Mouse (Mus musculus): ENCODE data around the gene Lgr6.

Gene Lgr6

GRCm38 (mm10) chr1:135009833-135010232 lies 95.2 kb downstream of the Lgr6 start:
- DNase-seq: no peak

DNA sequence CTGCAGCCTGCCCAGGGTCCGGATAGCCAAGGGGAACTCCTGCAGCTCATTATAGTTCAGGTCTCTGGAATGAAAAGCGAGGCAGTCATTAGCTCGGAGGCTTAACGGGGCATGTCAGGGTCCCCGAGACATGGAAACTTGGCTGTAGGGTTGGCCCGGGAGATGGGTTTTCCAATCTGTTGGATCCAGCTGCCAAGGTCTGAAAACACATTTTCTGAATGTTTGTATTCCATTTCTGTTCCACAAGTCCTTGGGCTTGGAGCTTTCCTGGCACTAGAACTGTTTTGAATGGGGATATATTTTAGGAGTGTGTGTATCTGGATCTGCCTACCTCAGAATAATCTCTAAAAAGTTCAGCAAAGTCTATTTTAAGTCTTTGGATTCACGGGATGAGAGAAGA lies 99.4 kb downstream of the Lgr6 start:
- DNase-seq: no peak

DNA sequence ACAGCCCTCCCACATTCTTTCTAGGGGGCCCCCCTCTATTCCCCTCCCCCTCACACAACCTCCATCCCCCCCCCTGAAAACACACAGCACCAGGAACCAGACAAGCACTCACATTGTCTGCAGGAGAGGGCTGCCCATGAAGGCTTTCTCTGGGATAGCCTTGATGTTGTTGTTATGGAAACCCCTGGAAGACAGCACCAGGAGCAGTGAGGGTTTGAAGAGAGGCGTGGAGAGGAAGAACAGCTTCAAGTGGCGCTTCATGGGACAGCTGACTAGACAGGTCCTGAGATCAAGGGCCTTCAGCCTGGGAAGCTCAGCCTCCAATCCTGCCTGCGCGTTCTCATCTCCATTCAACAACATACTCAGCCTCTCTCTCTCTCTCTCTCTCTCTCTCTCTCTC lies 101.7 kb downstream of the Lgr6 start:
- no peak for DNase-seq

GRCm38 (mm10) chr1:135000527-135000926 lies 104.5 kb downstream of the Lgr6 start:
- no peak for DNase-seq

DNA sequence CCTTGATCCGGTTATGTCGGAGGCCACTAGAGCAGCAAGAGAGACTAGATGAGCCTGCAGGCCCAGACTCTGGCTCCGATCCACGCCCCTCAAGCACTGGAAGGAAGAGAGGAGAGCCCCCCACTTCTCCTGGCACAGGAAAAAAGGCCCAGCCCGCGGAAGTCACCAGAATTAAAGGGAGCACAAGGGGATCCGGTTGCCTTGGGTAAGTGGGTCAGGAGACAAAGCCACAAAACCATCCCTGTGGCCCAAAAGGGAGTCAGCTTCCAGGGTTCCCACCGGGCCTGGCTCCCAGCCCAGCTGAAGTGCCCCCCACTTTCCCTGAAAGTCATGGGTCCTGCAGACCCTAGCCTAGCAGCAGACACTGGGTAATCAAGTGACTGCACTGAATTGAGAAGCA lies 106.8 kb downstream of the Lgr6 start:
- DNase-seq: peak; percentile 15

- DNase-seq: no peak
Measured at GRCm38 (mm10) chr1:134997568-134997967, 107.5 kb downstream of the Lgr6 start.

- no peak for DNase-seq
Measured at GRCm38 (mm10) chr1:134996471-134996870, 108.6 kb downstream of the Lgr6 start.

DNA sequence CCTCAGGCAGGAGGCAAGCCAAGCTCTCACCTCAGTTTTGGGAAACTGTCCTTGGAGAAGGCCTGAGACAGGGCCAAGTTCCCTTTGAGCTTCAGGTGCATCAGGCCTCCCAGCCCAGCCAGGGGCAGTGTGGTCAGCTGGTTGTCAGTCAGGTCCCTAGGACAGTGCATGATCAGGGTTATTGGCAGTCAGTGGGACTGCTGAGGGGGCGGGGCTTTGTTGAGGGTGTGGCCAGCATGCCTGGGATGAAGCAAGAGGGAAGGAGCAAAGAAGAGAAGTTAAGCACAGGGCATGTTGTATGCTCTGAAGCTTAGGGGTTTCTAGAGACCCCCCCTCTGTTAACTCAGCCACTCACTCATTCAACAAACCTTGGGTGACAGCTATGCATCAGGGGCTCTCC lies 109.1 kb downstream of the Lgr6 start:
- DNase-seq: no peak

GRCm38 (mm10) chr1:134995437-134995836 lies 109.6 kb downstream of the Lgr6 start:
- no peak for DNase-seq

- no peak for DNase-seq
Measured at GRCm38 (mm10) chr1:134994739-134995138, 110.3 kb downstream of the Lgr6 start.

DNA sequence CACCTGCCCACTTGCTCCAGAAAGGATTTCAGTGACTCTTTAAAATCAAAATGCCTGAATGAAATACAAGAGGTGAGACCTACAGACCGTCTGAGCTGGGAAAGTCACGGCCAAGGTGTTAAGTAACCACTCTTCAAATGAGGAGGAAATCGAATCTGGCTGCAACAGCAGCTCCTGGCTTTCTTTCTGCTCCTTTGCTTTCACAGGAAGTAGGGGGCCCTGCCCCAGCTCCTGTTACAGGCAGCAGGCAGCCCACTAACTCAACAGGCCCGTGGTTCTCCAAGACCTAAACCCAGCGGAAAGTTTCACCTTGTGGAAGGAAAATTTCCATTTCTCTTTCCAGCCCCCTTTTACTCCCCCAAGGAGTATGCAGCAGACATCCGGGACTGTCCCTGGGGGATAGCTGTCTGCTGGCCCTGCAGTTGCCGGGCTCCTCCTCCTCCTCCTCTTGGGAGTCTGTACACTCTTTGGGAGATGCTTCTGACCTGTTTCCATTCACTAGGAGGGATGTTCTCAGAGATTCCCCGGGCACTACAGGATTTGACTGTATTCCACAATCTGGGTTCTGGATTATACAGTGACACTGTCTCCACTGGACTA lies 112.9 kb downstream of the Lgr6 start:
- no peak for DNase-seq

- peak; percentile 83 for DNase-seq
Measured at GRCm38 (mm10) chr1:134989372-134989771, 115.7 kb downstream of the Lgr6 start.

GRCm38 (mm10) chr1:134987962-134988341 lies 117.1 kb downstream of the Lgr6 start:
- DNase-seq: no peak

- DNase-seq: peak; percentile 61
Measured at GRCm38 (mm10) chr1:134987173-134987961, 117.7 kb downstream of the Lgr6 start.

DNA sequence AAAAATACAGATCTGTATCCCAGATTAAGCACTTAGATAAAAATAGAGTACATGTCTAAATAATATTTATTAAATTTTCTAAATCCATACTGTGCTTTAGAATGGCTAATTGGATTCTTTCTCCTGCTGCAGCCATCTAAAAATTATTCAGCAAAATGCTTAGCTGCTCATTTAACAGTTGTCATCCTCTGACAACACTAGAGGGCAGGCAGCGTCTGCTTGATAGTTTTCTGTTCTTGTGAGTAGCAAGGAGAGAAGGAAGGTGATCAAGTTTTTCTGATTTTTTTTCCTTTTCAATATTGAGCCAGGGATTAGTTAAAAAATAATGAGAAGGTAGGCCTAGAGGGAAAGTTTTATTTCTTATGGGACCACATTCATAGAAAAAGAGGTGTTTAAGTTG lies 132.2 kb downstream of the Lgr6 start:
- no peak for DNase-seq

DNA sequence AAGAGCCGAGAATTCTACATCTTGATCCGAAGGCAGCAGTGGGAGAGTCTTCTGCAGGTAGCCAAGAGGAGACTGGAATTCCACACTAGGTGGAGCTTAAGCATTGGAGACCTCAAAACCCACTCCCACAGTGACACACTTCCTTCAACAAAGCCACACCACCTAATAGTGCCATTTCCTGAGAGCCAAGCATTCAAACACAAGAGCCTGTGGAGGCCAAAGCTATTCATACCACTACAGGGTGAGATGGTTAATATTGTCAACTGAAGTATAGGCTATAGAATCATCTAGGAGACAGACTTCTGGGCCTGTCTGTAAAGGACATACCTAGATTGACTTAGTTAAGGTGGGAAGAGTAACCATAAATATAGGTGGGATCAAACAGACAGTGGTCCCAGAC lies 139.6 kb downstream of the Lgr6 start:
- no peak for DNase-seq

GRCm38 (mm10) chr1:134962821-134963220 lies 142.3 kb downstream of the Lgr6 start:
- DNase-seq: peak; percentile 41

DNA sequence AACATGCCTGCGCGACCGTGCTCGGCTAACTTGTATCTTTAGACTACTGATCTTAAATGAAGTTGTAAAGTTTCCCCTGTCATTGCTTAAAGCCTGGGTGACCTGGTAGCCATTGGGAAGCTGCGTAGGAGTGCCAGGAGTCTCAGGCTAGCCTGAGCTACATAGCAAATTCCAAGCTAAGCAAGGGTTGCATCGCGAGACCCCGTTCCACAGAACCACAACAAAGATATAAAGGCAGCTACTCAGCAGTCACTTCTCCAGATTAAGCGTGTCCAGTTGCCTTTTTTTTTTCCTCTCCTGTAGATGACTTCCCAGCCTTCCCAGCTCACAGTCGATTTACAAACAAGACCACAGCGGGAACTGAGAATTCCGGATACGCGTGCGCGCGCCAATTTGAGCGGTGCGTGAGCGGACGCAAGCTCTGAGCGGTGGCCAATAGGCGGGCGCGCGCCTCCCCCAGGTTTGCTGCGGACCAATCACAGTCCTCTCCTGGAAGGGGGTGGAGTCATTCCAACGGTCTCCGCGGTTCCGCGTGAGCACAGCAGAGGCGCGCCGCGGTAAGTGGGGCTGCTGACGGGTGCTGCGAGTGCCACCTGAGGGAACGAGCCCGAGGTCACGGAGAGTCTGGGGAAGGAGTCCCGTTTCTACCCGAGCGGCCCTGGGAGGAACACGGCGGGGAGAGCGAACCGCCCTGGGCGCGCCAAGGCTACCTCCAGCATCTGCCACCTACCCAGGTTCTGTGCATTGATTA lies 142.8 kb downstream of the Lgr6 start, which contains the start of gene Ube2t:
Ube2t (plus strand) TSS at position 513 of the 751 bp plus-strand sequence.
- peak; percentile 93 for DNase-seq

DNA sequence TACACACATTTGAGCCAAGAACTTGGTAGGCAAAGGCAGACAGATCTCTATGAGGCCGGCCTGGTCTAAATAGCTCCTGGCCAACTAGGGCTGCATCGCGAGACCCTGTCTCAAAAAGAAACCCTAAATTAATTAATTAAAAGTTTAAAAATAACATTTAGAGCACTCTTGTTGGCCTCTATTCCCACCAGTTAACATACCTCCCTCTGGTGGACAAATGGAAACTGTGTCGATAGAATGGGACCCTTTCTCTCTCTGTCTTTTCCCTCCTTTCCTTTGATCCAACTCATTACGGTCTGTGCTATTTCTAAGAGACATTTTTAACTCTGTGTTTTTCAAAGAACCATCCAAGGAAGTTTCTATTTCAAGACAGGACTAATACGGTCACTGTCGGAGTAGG lies 144.4 kb downstream of the Lgr6 start:
- DNase-seq: no peak

DNA sequence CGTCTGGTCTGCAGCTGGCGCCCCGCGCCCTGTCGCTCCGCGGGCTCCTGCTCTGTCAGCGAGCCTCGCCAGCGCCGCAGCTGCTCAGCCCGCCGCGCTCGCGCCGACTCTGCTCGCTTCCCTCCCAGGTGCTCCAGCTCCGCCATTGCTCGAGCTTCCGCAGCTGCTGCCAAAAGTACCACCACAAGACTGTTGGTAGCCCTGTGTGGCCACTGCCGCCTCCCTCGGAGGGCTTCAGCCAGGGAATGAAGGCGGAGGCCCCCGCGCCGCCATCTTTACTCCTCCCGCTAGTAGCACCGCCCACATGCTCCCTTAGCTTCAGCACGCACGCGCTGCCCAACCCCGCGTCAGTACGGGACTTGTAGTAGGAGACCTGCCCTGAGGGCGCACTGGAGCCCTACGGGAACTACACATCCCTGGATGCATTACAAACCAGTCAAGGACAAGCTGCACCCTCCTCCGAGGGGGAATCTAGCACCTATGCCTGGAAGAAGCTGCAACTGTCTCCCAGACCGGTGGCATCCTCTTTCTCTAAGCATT lies 149.4 kb downstream of the Lgr6 start, which contains the start of gene Ppp1r12b:
Ppp1r12b (minus strand) TSS at position 306 of the 540 bp plus-strand sequence.
- peak; percentile 99 for DNase-seq

GRCm38 (mm10) chr1:134955050-134955636 lies 149.9 kb downstream of the Lgr6 start:
- peak; percentile 56 for DNase-seq

- DNase-seq: peak; percentile 54
Measured at GRCm38 (mm10) chr1:134949946-134950345, 155.1 kb downstream of the Lgr6 start.

DNA sequence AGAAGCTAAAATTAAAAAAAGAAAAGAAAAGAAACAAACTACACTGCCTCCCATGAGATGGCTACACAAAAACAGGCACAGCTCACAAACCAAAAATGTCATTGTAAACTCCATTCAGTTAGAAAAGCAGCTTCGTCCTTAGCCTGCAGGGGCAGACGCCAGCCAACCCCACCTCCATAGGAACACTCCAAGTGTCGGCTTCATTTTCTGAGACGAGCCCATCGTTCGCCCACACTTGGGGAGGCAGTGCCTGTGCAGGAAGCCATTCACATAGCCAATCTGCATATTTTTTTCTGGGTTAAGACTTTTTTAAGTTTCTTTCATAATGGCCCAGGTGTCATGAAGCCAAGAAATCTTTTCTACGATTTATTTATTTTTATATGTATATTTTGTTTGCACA lies 157.5 kb downstream of the Lgr6 start:
- no peak for DNase-seq
